Mouse (Mus musculus) natural killer cell, adult 2 months (primary cell): ENCODE measurements around the gene Cryzl2.

Experiments used
- DNase-seq, 2 experiments: peaks; one replicate each; pipeline ENCODE4 v3.0.0; 2022; ENCODE audit warnings: low spot score in 2 of 2

The Cryzl2 gene

DNA sequence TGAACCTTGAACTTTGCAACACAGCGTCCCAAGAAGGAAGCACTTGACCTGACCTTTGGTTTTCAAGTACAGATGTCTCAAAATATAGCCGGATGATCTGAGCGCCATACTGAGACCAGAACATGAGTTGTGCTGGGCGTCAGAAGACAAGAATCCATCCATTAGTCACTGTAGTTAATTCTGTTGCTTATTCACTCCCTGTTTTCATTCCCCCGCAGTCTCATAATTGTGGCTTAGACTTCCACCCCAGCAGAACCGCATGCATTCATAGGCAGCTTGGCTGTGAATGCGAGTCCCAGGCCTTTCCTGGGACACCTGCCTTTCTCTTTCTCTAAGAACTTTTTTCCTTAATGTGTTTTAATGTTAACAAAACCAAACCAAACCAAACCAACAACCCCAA lies 14.3 kb downstream of the Cryzl2 start:
- no peak for DNase-seq

DNA sequence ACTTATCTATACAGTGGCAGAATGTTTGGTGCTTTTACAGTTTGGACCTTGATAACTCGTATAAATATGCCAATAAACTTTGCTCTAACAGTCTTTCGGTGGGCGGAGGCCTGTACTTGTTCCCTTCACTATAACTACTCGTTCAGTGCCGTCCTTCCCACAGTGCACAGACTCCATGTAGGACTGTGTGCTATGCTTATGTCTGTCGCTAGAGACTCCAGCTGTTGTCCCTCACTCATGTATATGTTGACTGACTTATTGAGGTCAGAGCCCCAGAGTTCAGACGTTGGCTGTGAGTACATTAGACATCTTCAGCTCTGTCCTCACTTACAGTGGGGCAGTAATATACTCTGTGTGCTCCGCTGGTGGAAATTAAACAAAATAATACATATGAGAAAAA lies 16.5 kb downstream of the Cryzl2 start:
- DNase-seq = no peak

DNA sequence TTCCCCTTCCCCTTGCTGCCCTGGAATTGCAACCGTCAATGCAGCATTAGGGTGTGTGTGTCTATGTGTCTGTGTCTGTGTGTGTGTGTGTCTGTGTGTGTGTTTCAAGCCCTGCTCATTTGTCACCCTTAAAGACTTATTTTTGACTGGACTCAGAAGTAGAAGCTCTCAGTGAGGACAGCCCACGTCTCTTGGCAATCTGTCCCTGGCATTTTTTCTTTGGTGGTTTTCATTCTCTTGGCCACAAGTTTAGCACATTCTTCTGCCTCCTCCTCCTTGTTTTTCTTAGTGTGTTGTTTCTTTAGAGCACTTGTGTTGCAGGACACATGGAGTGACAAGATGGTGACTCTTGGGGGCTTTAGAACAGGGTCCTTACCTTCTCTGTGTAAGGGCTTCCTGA lies 17.9 kb downstream of the Cryzl2 start:
- DNase-seq = no peak

DNA sequence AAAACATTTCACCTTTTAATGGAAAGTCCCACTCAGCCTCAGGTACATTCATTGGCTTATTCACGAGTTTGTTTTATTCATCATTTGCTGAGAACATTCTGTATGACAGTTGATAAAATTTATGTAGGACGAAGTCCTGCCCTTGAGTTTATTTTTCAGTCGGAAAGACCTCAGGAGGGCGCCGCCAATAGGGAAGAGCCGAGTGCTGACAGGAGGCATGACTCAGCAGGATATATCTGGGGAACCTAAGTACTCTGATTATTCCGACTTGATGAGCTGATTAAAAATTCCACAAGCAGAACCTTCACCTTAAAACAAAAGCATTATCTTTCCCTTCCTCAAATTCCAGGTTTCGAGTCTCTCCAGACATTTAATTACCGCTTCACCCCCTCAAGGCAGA lies 21.7 kb downstream of the Cryzl2 start:
- DNase-seq = no peak

DNA sequence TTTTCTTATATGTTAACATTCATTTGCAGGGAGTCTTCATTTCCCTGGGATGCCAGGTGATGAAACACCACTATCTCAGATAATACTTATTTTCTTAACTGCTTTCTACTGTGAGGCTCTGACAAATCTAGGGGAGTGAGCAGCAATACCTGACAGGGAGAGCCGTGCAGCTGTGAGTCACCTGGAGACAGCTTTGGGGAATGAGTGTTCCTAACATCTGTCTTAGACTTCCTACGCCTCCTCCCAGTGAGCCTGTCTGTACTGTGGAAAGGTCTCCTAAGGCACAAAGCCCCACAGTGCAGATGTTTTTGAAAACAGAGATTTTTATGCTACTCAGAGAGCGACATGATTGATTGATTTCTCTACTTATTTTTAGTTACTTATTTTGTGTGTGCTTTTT lies 22.5 kb downstream of the Cryzl2 start:
- no peak for DNase-seq

DNA sequence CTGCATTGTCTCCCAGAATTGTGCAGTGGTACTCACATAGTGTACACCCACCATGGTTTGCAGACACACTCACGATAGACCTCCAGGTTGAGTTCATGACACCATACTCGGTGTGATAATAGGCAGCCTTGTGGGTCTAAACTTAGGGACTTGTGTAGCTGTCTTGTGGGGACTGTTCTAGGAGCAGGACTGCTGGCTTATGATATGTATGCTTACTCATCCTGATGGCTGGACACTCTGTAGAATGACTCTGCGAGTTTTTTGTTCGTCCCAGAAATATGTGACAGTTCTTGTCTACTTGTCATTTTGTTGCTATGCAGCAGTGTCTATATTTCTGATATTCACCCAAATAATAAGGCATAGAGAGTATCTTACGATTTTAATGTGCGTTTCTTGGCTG lies 23.3 kb downstream of the Cryzl2 start:
- no peak for DNase-seq

DNA sequence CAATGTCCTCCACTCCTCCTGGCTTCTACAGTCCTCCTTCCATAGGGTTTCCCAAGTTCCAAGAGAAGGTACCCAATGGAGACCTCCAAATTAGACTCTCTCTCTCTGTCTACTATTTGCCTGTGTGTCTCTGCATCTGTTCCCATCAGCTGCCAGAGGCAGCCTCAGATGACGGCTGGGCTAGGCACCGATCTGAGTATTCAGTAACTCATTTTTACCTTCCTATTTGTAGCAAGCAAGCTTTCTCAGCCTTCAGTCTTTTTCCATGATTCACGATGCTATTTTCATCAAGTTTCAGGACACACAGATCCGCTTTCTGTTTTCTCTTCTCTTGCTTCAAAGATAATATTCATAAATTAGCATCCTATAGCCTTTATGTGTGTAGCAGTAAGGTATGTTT lies 25.8 kb downstream of the Cryzl2 start:
- no peak for DNase-seq

DNA sequence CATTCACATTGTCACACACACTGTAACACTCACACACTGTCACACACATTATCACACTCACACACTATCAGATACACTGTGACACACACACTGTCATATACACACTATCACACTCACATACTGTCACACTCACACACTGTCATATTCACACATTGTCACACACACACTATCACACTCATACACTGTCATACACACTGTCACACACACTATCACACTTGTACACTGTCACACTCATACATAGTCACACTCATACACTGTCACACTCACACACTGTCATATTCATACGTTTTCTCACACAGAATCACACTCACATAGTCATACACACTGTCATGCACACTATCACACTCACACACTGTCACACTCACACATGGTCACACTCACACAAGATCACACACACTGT lies 42.3 kb downstream of the Cryzl2 start:
- DNase-seq = no peak

DNA sequence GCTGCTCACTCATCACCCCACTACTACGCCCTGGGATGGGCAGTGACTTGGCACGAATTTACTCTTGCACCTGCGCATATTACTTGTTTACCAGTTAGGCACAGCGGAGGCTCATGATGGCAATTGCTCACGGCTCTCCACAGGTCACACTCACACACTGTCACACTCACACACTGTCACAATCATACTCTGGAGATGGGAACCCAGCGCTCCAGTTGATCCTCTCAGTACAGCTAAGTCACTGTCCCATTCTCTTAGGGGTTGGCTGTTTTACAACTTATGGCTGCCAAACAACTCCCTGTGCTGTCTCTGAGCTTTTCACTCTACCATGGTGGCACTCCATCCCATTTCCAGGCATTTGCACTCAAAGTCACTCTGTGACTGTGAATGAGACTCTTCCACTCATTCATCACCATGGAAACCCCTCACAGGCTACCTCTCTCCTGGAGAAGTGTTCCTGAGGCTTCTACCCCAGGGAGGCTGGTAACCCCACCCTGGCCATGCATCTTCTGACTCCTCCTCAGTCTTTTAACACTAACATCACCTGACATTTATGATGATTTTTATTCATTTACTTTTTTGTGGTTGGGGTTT lies 43.1 kb downstream of the Cryzl2 start:
- no peak for DNase-seq

DNA sequence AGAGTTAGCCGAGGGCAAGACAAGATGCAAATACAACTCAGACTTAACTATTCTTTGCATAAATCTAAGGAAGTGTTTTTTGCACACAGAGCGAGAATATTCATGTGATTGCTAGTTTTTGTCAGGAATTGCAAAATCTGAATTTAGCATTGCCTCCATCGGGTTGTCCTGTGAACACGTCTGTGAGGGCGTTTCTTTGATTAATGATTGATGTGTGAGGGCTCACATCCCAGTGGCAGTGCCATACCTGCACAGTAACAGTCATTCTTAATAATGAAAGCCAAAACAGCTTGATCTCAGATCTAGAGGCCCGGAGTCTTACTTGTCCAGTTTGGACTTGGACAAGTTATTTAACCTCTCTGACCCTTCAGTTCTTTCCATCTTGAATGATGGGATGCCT lies 44.7 kb downstream of the Cryzl2 start:
- DNase-seq = no peak

DNA sequence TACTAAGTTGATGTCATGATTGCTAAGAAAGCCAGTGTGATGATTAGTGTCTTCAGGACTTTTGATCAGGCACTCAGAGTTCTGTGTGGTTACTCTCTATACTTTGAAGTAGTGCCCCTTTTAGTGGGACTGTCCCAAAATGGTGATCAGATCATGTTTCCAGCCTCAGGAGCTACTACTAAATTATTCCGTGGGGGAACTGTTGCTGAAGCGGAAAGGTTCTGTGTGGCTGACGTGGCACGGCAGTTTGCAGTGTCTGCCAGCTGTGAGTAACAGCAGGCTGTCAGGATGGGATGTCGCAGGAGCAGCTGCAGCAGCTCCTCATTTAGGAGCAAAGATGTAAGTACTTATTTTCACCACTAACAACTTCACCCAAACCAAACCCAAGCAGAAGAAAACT lies 48.1 kb downstream of the Cryzl2 start, which contains the start of gene Sec16b:
Gene Sec16b (plus strand): TSS at position 207 of the 400 bp plus-strand sequence.
- DNase-seq = no peak

DNA sequence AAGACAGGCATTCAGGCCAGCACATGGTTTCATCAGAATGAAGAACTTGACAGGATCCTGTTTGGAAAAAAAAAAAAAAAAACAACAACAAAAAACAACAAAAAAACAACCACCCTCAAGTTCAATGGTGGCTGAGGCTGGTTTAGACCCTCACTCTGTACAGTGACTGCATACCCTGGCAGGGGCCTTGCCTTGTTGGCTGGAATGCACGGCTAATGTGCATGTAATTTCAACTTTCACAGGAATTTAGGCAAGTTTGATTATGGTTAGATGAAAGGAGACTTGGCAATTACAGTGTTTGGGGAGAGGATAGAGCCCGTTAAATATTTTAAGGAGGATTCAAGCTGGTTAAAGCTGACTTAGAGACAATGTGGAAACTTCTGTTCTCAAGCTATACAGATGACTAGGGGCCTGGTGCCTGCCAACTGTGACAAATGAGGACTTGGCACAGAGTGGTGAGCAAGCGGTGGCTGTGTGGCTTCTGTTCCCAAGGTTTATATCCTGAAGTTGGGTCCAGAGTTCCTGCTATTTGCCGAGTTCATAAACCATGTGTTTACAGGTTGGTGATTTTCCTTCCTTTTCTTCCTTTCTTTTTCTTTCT lies 48.7 kb downstream of the Cryzl2 start:
- DNase-seq = no peak

DNA sequence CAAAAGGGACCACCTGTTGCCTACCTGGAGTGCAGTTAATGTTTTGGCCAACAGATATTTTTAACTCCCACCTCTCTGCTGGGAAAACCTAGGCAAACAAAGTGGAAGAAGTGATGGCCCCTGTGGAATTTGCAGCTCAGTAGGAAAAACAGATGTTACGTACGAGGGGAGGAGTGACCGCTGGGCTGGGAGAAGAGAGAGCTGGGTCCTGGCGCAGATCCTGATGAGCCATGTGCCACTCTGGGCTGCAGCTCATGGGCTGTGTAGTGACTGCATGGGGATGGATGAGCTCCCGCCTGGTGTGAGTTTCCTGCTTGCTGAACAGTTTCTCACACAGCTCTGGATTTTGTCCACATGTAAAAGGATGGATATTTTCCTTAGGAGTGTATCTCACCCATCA lies 49.4 kb downstream of the Cryzl2 start:
- no peak for DNase-seq

DNA sequence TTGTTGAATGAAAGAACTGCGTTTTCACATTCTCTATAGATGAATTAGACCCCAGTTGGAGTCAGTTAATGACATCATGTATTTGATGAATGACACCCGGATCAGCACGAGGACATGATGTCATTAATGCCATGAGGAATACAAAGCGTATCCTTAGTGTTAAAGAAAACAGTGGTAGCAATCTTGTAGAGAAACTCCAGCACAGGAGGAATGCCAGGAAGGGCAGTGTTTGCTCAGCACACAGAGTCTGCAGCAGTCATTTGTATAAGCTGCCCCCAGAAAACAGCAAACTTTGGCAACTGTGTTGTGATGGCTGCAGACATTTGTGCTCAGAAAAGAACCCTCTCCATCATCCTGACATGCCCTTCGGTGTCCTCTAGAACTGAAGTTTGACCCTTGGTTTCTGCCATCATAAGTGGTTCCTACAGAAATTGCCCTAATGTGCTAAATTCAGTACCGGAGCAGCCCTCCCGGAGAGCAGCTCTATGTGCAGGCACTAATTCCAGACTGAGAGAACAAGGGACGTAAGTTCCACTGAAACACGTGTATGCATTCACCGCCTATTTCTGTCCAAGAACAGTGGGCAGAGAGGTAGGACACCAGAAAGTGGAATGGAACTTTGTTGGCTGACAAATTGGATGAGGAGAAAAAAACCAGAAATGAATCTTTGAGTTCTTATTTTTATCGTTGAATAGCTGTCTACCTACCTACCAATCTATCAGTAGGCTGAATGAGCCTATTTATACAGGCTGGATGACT lies 54.5 kb downstream of the Cryzl2 start:
- DNase-seq = no peak

DNA sequence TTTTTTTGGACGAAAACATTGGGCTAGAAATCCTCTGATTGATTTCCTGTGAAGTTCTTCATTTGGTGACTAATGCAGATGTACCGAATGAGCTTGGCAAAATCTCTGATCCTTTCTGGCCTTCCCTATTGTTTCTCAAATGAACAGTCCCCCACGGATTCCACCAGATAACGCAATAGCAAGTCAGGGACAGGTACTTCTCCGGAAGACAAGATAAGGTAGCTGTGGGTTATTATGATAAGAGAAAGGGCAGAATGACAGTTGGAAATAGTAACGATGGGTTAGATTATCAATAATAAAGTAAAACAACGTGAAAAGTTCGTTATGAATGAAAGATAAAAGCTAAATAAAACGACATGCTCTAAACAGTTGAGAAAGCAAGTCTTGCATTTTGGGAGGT lies 55.2 kb downstream of the Cryzl2 start:
- DNase-seq = no peak

DNA sequence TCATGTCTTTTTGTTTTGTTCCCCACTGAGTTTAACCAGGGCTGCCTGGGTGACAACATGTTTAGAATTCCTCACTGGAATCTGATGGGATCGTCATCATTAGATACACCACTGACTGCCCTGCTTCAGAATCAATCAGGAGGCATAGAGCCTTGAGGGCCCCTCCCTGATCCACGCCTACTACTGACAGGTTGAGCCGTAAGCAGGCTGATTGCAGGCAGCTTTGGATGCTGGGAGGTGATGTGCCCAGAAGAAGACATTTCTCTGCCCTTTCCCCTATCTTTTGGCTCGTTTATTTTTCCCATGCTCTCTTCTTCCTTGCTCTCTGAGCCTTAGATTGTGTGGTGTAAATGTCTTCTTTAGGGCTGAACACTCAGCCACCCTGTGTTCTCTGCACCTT lies 55.9 kb downstream of the Cryzl2 start:
- DNase-seq = no peak

DNA sequence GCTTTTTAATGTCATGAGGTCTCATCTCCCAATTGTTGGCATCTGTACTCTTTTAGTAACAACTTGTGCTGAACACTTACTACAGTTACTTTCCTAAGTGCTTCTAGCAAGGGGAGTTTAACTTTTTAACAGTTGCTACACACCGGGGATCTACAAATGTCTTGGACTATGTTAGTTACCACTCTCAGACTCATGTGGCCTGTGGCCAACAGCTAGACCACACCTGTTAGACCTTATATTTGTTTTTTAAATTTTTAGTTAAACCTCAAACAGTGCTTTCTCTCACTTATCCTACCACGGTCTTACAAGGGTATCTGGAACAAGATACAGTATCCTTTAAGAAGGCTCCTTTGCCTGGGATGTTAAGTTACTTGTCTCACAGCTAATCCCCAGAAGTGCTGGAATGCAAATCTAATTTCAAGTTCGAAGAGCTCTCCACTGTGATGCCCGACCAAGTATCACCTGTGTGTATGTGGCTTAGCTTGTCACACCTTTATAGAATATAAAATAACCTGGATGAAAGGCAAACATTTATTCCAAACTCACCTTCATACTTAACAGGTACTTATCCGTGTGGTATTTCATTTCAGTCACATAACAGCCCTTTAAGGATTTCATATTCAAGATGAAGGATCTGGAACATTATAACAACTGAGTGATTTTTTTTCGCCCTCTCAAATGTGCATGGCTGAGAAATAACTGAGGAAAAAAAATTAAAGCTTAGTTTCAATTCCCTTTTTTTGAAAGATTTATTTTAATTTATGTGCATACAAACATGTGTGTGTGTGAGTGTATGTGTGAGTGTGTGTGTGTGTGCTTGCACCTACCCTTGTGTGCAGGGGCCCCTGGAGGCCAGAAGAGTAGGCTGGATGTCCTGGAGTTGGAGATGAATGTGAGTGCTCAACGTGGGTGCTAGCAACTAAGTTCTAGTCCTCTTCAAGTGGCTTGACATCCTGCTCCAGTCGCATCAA lies 58.7 kb downstream of the Cryzl2 start:
- DNase-seq = no peak

DNA sequence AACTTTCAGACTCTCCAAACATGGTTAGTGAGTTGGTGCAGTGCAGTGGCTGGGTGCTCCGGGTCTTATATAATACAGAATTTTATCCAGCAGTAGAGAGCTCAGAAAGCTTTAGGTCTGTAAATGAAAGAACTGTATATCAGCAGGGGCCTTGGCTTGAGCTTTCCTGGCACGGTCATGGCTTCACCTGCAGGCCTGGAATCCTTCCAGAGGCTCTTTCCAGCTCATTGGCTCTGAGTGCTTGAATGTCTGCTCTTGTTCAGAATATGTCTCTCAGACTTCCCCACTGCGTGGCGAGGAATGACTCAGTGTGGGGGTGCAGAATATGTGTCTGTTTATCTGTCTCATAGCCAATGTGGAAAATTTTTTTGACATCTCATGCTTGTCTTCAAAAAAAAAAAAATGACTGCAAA lies 59.7 kb downstream of the Cryzl2 start:
- DNase-seq = no peak

DNA sequence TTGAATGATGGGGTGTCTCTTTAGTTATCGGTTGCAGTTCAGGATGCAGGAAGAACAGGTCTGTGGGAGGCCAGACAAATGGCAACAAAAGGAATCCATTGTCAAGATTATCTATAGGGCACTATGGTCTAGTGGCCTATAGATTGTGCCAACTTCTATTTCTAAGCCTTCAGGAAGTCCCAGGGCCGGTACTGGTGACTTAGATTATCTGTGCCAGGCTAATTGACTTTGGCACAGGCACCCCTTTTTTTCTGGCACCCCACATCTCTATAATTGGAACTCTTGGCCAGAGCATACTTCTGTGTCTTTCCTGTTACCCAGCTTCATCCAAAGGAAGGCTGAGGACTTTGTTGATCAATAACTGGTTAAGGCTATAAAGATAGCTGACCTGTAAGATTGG lies 61.0 kb downstream of the Cryzl2 start:
- DNase-seq = no peak

DNA sequence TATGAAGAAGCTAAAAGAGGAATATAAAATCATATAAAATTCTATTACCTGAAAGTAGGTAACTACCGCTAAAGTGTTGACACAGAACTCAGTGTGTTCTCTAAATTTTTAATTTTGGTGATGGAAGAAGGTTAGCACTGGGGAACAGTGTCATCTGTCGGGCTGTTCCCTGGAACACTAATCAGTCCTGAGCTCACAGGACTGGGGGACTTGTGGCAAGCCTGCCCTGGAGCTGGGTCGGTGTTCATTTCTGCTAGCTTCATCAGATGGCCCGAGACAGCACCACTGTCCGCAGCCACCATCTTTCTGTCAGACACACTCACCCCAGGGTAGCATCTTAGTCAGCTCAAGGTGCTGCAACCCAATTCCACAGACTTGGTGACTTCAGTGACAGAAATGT lies 63.9 kb downstream of the Cryzl2 start:
- no peak for DNase-seq

DNA sequence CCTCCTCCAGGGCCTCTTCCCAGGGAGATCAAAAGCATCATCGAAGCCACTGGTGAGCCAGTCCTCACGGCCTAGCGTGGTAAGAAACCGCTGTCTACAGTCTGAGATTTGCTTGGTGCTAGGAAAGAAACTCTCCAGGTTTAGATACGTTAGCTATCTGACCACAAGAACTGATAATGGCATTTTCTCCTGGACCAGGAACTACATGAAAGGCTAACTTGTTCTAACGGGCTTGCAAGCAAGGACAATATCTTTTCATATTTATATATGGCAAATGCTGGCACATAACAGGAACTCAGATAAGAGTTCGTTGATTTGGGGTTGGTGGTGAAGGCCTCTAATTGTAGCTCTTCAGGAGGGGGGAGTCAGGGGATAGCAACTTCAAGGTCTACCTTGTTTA lies 66.4 kb downstream of the Cryzl2 start:
- no peak for DNase-seq

DNA sequence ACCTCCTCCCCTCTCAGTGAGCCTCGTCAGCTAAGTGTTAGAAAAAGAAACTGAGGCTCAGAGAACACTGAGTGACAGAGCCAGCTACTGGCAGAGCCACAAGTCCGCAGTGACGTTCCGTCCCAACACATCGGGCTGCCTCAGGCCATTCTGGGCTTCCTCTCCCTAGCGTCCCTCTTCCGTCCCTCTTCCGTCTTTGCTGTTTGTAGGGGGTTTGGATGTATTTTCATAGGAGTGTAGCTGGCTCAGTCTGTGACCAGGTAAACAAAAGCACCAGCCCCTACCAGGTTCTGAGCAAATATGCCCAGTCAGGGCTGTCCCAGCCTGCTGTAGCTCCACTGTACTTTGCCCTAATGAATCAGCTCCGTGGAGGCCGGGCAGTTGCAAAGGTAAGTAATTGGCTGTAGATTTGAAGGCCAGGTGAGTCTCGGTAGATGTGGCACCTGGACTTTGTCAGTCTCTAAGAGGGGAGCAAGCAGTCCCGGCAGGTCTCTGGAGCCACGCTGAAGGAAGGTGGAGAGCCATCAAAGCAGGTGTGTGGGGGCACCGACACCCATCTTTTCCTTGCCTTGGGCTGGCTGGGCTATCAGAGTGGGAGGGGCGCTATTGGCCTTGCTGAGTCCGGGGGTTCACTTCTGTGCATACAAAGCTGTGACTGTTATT lies 67.4 kb downstream of the Cryzl2 start:
- no peak for DNase-seq
